Comparison of ENCODE assay signal across 9 mouse cellular contexts in the genomic region with DNA sequence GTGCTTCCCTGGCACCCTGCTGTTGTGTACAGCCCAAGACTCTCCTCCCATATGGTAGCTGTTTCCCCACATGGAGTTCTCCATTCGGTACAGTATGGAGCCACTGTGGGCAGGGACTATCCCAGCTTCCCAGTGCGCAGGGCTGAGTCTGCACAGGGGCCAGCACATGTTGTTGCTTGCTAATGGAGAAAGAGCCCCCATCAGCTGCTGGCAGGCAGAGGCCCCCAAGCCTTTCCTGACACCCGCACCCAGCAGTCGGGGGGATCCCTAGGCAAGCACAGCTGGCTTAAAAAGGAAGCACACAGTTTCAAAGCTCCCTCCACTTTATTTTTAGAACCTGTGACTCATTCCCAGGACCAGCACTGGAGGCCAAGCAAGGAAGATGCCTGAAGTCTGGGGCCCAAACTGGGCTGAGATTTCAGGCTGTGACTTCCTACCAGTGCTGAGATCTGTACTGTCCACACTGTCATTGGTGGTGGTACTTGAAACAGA. TPM values are rescaled to one million over a fixed set of nuclear protein-coding genes. Genes with fewer than 3 reads are reported as not detected.
DNase-seq lines count a peak whose midpoint lies in the region; ATAC-seq and TF ChIP-seq lines count a peak whose summit lies in the region.
"Had no signal": no experiment of that assay in that cellular context is flagged by ENCODE, and none has a peak within 500 bp of the region (broad histone marks: within the 10 kb centered on the region; RNA-seq: fewer than 3 reads in every experiment).

No protein-coding gene starts in this region.

- no peak for ATAC-seq in midbrain, embryonic 13.5 days
- ATAC-seq in midbrain, postnatal 0 days (ENCODE audit: low FRiP score) = no peak
- peak; percentile 36 for ATAC-seq in megakaryocyte, adult 5-6 weeks (ENCODE audit: poor library complexity, severe bottlenecking)
- ATAC-seq in erythroblast, adult 5-6 weeks (replicated peaks; ENCODE audit: low FRiP score, poor library complexity, severe bottlenecking) = no peak

- WGBS in midbrain, embryonic 13.5 days = 73% methylated on average over 4 of the region's 4 CpGs
- 67% methylated on average over 4 of the region's 4 CpGs for WGBS in midbrain, postnatal 0 days

- intact Hi-C loops in heart, postnatal 10 days (cut with DNase I) = loop anchor here (5.0 kb wide), 1 partner anchor 86 kb away; no protein-coding TSS in a partner anchor

- no peak overlapping the region for H3K4me2 ChIP-seq in midbrain, embryonic 13.5 days (replicated peaks)
- no peak overlapping the region for H3K4me2 ChIP-seq in midbrain, postnatal 0 days (ENCODE audit: low read depth, low read length, poor library complexity, severe bottlenecking)

- DNase-seq in adrenal gland, adult 8-10 months = peak; percentile 27
- DNase-seq in adrenal gland, postnatal 25 days = no peak
- no peak for DNase-seq in midbrain, postnatal 0 days (ENCODE audit: low spot score)
- peak; percentile 77 for DNase-seq in heart, postnatal 10 days
- DNase-seq in spleen, postnatal 4 days (ENCODE audit: low spot score in 2 of 2) = no peak

- H3K27ac ChIP-seq in midbrain, embryonic 13.5 days = peak overlapping the region; percentile 41; the same call in 1 of the 2 replicates
- no peak overlapping the region for H3K27ac ChIP-seq in midbrain, postnatal 0 days (ENCODE audit: low read depth, low read length)

- H3K27me3 ChIP-seq in midbrain, embryonic 13.5 days = peaks cover 2% of the 10 kb centered on the region; the same call in 1 of the 2 replicates
- H3K27me3 ChIP-seq in midbrain, postnatal 0 days (ENCODE audit: insufficient read depth, low read length) = no peaks in the 10 kb centered on the region

- no peaks in the 10 kb centered on the region for H3K9me3 ChIP-seq in midbrain, embryonic 13.5 days
- no peaks in the 10 kb centered on the region for H3K9me3 ChIP-seq in midbrain, postnatal 0 days (ENCODE audit: low read length)

- H3K4me1 ChIP-seq in midbrain, embryonic 13.5 days (replicated peaks) = peaks cover 18% of the 10 kb centered on the region
- no peaks in the 10 kb centered on the region for H3K4me1 ChIP-seq in midbrain, postnatal 0 days (ENCODE audit: insufficient read depth, low read length)

- no peak overlapping the region for H3K4me3 ChIP-seq in midbrain, embryonic 13.5 days (replicated peaks)
- H3K4me3 ChIP-seq in midbrain, postnatal 0 days (ENCODE audit: low read depth, low read length) = no peak overlapping the region
- H3K4me3 ChIP-seq: erythroblast, embryonic 14.5 days had no signal

- H3K36me3 ChIP-seq in midbrain, embryonic 13.5 days = no peaks in the 10 kb centered on the region
- no peaks in the 10 kb centered on the region for H3K36me3 ChIP-seq in midbrain, postnatal 0 days (ENCODE audit: insufficient read depth, low read length)

- TF ChIP-seq CTCF in midbrain, postnatal 0 days (IDR thresholded peaks at IDR 0.05) = no peak

- H3K9ac ChIP-seq in midbrain, embryonic 13.5 days (replicated peaks) = no peak overlapping the region
- H3K9ac ChIP-seq in midbrain, postnatal 0 days (replicated peaks; ENCODE audit: low read length, poor library complexity, severe bottlenecking) = no peak overlapping the region; the same call in 1 of the 2 replicates

RNA-seq across cellular contexts. Expression of a gene that starts 9.7 kb away (rescaled TPM):
- total RNA-seq in adrenal gland, adult 8-10 months (2022) = 1 to 10 TPM in 1 of 4 experiments, under 1 TPM in 1, not detected in 2; 0.84 to 1.9 TPM
- 0.52 TPM in 1 of 2 replicates, not detected in the other for total RNA-seq in adrenal gland, postnatal 25 days (2021)
- 0.34 TPM in 1 of 2 replicates, not detected in the other for polyA plus RNA-seq in midbrain, embryonic 13.5 days (2015; fragmentation: Nextera tagmentation; extraction: Ambion mirVana)
- 0.71 TPM in 1 of 2 replicates, not detected in the other for total RNA-seq in midbrain, postnatal 0 days (2014; rRNA removed)
- not detected in 2 replicates for polyA plus RNA-seq in midbrain, postnatal 0 days (2015; fragmentation: Nextera tagmentation; extraction: Ambion mirVana)
- not detected for total RNA-seq in heart, postnatal 10 days (2021)
- not detected in 2 replicates for total RNA-seq in megakaryocyte, adult 5-6 weeks (2015)
- not detected in 2 replicates for total RNA-seq in megakaryocyte, adult 5-6 weeks (2017)
- total RNA-seq in erythroblast, adult 5-6 weeks (2015; ENCODE audit: low replicate concordance) = not detected in 2 replicates
- not detected in 2 replicates for total RNA-seq in erythroblast, adult 5-6 weeks (2017; ENCODE audit: low replicate concordance)
- polyA plus RNA-seq: erythroblast, embryonic 14.5 days had no signal

Comparison
In these comparisons a context has a peak if more than half of its experiments do, and no peak if none do; other contexts are left out.
1. DNase-seq: peak in adrenal gland, adult 8-10 months (single experiment) and heart, postnatal 10 days (2 of 2); none in adrenal gland, postnatal 25 days (single experiment), midbrain, postnatal 0 days (single experiment) and spleen, postnatal 4 days (0 of 2).